Mouse (Mus musculus): Measurements from ENCODE around the gene Commd7.

DNA sequence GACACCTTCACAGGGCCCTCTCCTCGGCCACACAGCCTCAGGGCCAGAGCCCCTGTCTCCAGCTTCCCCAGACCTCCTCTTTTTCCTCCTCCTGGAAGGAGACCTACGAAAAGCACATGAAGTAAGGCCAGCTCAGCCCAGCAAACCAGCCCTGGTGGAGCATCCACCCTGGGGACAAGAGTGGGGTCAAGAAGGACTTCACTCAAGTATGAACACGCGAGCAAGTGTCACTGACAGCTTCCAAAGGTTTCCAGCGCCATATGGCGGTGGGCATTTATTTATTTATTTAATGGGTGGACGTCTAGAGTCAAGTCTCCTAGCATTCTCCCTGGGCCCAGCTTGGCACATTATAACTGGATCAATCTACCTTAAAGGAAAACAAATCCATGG lies 21.3 kb downstream of the Commd7 start:
- TF ChIP-seq CTCF (IDR thresholded peaks at IDR 0.05; ENCODE audit: insufficient read depth, low read depth, low read length) = no peak
- TF ChIP-seq POLR2A (IDR thresholded peaks at IDR 0.05; ENCODE audit: insufficient read depth, low read depth, low read length) = no peak
